Mouse (Mus musculus) lung, postnatal 0 days (tissue): Measurements from ENCODE around the gene Prkag1.

Source experiments
- CTCF ChIP-seq: IDR thresholded peaks from 2 replicates; pipeline ENCODE4 v1.5.1; 2016; ENCODE audit warnings: antibody characterized with exemption, mild to moderate bottlenecking
- EP300 ChIP-seq: IDR thresholded peaks from 2 replicates; pipeline ENCODE4 v1.6.1; 2016; ENCODE audit warnings: antibody characterized with exemption, mild to moderate bottlenecking, control low read depth

GRCm38 (mm10) chr15:98871070-98871915, 40.0 kb upstream of the Prkag1 start, which contains the start of gene Kmt2d:
- TF ChIP-seq CTCF, result no peak
- no peak for TF ChIP-seq EP300
